Mouse (Mus musculus): Measurements from ENCODE around the gene Itsn1.

Gene Itsn1

DNA sequence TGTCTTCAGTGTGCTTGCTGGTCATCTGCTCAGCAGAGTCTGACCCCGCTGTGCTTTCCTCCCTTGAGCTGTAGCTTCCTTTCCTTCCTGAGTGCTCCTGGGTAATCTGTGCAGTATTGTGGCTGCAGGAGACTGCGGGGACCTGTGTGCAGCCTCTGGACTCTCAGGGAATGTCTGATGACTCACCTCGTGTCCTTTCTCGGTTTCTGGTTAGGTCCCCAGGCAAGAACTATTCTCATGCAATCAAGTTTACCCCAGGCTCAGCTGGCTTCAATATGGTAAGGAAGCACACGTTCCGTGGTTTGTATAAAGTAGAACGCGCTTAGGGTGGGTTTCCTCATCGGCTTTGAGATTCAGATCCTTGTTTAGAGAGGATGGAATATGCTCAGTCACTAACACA lies 82.8 kb downstream of the Itsn1 start:
- no peak for DNase-seq (ENCODE audit: low spot score)

DNA sequence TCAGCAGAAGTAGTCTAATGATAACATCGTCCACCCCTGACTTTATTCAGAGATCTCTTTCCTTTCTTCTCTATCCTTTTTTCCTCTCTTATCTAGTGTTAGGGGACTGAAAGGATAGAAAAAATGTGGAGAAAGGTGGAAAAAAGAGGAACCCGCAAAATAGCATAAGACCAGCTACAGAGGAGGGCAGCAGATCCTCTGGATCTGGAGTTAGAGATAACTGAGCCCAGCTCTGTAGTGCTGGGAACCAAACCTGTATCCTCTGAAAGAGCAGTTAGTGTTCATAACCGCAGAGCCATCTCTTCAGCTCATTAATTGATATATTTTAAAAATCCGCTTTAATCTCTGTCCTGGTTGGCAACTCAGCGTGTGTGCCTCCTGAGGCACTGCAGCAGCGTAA lies 84.5 kb downstream of the Itsn1 start:
- DNase-seq (ENCODE audit: low spot score) = no peak

DNA sequence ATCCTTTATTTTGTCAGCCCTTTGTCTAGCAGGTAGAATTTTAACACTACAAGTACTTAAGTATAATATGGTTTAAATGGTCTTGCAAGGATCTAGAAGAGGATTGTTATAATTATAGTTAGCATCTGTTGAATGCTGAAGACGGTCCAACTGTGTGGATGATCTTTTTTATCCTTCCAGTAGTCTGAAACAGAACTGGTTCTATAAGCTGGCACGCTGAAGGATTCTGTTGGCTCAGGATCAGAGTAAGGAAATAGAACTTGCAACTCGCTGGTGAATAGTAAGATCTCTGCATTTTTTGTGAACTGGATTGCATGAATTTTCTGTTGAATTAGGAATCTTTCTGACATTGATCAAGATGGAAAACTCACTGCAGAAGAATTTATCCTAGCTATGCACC lies 86.0 kb downstream of the Itsn1 start:
- no peak for DNase-seq (ENCODE audit: low spot score)

DNA sequence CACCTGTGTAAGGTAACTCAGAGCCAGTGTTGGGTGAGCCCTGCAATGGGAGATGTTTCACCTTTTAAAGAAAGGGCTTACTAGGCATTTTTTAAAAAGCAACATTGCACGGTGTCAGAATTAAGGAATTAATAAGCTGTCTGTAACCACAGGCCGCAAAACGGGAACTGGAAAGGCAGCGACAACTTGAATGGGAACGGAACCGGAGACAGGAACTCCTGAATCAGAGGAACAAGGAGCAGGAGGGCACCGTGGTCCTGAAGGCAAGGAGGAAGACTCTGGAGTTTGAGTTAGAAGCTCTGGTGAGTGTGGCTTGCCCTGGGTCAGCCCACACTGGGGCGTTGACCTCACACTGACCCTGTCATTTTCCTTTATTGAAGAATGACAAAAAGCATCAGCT lies 91.2 kb downstream of the Itsn1 start:
- no peak for DNase-seq (ENCODE audit: low spot score)

DNA sequence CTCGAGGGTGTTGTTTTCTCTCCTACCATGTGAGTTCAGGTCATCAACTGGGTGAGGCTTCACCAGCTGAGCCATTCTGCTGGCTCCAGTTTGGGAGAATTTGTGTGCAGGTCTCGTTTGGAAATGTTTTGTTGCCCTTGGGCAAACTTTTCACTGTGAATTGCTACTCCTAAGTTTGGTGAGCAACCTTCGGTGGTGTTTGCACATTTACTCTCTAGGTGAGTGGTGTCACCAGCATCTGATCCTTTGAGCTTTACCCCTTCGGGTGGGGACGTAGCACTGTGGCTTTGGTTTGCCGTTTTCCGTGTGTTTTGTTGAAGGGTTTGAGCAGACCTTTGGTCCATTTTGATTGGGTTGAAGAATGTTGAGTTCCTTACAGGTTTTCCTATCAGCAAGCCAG lies 93.2 kb downstream of the Itsn1 start:
- DNase-seq (ENCODE audit: low spot score) = no peak

DNA sequence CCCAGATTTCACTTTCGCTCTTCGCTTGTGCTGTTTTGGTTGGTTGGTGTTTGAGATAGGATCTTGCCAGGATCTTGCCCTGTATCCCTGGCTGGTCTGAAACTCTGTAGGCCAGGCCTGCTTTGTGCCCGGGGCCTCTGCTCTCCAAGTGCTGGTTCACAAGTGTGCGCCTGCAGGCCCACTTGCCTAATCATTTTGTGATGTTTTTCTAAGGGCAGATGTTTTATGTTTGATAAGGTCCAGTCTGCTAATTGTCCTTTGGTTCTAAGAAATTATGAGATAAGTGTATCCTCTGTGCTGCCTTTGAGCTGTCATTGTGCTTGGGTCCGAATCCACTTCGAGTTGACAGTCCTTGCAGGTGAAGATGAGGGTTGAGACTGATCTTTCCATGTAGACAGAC lies 93.7 kb downstream of the Itsn1 start:
- peak; percentile 80 for DNase-seq (ENCODE audit: low spot score)

DNA sequence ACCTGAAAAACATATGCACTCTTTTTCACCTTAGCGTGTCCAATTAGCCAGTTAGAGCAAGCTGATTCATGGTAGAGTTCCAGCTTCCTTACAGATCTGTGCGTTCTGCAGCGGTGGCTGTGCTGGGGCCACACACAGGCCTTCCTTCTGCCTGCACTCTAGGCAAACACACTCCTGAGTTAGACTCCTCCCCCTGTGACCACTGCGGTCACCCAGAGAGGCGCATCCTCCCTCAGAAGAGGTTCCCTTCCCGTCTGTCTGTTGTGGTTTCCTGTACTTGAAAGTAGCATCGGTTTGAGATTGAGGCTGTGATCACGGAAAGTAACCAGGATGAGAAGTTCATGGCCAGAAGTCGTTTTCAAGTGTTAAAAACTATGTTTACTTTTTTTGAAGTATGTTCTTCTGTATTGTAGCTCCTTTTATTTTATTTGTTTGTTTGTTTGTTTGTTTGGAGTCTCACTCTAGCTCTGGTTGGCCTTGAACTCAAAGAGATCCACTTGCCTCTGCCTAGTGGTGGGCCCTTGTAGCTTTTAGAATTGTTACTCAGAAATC lies 96.8 kb downstream of the Itsn1 start:
- no peak for DNase-seq (ENCODE audit: low spot score)

DNA sequence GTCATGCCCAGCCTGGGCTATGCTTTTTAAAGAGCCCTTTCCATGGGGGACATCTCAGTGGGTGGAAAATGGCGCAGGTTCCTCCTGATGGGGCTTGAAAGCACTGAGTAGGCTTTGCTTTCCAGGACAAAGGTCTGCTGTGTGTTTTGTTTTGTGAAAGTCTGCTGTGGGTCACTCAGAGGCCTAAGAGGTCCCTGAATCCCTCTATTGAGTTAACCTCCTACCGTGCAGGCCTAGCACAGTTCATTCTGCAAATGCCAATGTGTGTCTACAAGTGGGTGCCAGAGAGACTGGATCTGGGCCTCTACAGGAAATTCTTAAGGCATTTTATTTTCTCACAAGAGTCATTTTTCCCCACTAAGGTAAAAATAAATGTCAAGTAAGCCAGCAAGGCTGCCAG lies 97.8 kb downstream of the Itsn1 start:
- no peak for DNase-seq (ENCODE audit: low spot score)

DNA sequence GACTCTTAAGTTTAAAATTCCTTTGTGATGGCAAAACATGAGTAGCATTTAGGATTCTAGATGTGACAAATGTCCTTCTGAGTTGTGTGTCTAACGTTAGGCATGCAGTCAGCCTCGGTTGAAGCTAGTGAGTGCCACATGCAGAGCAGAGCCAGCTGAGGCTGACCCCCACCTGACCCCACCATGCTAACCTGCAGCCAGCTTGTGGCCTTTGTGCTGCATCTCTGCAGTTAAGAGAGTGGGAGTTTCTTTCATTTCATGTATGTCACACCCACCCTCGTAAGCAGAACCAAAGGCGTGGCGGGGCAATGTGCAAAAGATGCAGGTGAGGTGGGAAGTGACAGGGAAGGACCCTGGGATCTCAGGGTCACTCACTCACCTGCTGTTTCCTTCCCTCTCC lies 98.4 kb downstream of the Itsn1 start:
- DNase-seq (ENCODE audit: low spot score) = no peak

DNA sequence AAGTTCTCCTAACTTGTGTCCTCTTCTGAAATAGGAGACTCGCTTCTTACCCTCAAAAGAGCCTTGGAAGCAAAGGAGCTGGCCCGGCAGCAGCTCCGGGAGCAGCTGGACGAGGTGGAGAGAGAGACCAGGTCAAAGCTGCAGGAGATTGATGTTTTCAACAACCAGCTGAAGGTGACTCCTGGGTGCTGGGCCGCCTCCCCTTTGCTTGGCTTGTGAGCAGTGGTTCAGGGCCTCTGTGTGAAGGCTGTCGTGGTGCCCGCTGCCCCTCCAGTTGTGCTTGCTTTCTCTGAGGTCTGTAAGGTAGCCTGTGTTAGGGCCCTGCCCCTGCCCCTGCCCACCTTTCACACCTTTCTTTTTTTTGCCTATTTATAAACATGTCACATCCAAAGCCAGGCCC lies 99.1 kb downstream of the Itsn1 start:
- no peak for DNase-seq (ENCODE audit: low spot score)

DNA sequence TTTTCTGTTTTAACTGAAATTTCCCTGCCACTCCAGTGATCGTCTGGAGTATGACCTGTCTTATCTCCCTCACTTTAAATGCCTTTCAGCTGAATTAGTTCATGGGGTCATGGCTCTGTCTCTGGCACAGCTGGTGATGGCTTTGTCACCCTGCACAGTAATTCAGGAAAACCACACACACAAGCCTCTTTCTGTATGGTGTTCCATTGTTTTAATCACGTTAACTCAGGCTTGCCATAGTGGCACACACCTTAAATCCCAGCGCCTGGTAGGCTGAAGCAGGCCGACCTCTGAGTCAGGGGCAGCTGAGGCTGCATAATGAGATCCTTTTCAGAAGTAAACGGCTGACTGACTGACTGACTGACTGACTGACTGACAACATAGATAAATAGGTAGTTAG lies 99.5 kb downstream of the Itsn1 start:
- DNase-seq (ENCODE audit: low spot score) = no peak

DNA sequence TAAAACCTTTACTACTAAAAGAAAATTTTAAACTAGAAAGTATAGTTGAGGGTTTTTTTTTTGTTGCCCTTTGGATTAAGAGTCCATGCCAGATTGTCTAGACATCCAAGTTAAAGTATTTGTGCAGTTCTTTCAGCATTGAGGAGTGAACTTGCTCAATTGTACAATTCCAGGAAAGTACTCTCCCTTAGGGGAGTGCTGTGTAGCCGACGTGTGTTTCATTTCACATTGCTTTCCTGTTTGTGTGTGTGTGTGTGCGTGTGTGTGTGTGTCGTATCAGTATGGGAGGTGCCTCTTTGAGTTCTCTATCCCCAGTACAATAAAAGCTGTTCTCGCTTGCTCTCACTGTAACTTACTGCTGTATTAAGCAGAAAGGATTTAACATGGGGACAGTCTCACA lies 100.0 kb downstream of the Itsn1 start:
- no peak for DNase-seq (ENCODE audit: low spot score)

DNA sequence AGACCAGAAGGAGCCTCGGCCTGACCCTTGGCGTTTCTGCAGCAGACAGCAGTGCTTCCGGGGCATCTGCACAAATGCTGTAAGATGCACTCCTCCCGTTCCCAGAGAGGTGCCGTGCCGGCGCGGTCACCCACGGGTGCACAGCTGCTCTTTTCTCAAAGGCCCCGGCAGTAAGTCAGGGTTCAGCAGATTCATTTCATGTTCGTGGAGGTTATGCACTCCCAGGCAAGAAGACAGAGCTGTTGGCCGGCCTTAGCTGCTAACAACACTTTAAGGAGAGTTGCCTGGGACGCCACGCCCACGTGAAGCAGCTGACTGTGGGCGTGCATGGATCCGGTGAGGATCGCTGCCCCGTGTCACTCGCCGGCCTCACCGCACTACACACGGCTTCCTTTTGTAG lies 101.2 kb downstream of the Itsn1 start:
- no peak for DNase-seq (ENCODE audit: low spot score)

DNA sequence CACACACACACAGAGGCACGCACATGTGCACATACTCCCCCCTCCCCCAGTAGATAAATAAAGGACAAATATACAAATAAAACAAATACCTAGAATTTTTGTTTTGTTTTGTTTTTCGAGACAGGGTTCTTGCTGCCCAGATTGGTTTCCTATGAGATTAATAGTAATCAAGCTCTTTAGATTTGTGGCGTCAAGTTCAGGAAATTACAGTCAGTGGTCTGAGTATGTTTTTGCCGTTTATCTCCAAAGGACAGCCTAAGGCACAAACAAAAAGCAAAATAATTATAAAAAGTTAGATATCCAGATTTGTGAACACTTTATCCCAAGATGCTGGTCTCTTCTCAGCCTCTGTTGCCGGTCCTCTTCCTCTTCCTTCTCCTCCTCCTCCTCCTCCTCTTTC lies 104.0 kb downstream of the Itsn1 start:
- no peak for DNase-seq (ENCODE audit: low spot score)

DNA sequence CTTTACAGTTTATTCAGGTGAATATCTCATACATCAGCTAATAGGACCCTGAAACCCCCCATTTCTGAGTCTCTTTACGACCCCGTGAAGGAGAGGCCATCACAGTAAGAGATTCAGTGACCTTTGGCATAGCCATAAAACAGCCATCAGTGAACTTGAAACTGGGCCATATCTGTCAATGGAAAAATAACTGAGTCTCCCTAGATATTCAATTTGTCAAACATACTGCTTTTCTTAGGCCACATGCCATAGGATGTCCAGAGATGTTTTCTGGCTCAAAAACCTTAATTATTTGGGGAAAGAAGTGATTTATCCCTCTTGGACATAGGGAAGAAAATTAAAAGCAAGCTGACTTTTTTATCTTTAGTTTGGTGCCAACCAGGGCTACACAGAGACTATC lies 104.5 kb downstream of the Itsn1 start:
- DNase-seq (ENCODE audit: low spot score) = no peak

DNA sequence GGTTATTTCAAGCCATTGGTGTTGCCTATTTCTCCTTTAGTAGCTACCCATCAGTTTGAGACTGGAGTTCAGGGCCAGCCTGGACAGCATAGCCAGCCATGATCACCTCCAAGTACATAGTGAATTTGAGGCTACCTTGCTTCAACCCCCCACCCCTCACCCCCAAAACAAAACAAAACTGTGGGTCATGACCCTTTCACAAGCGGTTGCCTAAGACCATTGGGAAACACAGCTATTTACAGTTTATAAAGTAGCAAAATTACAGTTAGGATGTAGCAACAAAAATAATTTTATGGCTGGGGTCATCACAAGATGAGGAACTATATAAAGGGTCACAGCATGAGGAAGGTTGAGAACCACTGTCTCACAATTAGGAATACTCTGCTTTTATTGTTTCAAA lies 104.9 kb downstream of the Itsn1 start:
- no peak for DNase-seq (ENCODE audit: low spot score)

DNA sequence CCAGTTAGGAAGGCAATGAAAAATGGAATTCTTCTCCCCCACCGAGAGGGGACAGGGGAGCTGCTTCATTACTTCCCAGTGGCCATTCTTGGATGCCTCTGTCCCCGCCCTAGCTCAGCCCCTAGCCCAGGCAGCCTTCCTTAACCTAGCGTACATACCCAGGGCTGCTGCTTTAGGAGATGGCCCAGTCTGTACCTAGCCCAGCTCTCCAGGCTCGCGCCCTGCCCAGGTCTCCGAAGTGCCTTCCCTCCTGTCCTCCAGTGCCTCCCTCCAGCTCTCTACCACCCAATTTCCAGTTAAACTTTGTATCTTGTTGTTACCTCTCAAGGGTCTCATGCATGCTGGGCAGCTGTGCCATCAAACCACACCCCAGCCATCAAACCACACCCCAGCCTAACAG lies 106.7 kb downstream of the Itsn1 start:
- DNase-seq (ENCODE audit: low spot score) = no peak

DNA sequence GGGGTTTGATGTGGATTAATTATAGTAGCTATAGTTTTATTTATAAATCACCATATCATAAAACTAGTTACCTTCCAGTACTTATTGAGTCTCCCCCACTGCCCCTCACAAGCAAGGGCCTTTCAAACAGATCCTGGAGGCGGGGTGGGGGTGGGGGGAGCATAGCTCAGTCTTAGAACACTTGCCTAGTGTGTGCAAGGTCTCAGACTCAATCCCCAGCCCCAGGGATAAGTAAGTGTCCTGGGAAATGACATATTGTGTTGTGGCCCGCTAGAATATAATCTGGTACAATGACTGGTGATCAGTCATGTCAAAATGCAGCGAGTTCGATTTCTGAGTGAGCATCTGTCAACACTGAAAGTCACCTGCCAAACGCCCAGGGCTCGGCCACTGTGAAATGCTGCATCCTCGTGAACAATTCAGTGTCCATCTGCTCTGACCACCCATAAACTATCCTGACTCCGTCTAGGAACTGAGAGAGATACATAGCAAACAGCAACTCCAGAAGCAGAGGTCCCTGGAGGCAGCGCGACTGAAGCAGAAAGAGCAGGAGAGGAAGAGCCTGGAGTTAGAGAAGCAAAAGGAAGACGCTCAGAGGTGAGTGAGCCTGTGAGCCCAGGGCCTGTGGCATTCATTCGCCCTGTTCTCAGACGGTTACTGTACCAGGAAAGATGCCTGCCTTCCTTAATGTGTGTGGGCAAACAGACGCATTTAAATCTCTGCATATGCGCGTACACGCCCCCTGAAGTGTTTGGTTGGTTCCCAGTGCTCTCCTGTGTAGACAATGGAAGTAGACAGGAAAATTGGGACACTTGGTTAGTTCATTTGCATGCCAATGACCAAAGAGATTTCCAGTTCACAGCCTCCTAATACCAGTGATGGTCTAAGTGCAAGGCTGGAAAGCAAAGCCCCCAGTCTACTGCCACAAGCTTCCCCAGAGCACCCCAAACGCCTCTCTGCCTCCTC lies 107.8 kb downstream of the Itsn1 start:
- DNase-seq (ENCODE audit: low spot score) = no peak

DNA sequence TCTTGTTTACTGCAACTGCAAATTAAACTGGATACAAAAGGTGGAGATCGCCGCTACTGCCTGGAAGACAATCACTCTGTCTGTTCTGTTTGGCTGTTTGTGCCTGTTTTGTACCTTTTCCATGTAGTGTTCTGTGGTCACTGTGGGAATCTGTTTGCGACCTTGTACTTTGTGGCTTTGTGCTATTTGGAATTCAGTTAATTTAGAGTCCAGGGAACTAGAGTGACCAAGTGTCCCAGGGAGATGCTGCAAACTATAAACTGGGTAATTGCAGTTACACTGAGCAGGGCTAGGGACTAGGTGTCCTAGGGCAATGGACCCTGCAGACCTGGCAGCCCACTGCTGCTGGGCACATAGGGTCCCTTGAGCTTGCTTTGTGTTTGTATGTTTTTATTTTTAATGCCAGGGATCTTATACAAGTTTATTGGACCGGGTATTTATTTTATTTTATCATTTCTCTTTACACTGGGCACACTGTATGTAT lies 108.5 kb downstream of the Itsn1 start:
- no peak for DNase-seq (ENCODE audit: low spot score)

DNA sequence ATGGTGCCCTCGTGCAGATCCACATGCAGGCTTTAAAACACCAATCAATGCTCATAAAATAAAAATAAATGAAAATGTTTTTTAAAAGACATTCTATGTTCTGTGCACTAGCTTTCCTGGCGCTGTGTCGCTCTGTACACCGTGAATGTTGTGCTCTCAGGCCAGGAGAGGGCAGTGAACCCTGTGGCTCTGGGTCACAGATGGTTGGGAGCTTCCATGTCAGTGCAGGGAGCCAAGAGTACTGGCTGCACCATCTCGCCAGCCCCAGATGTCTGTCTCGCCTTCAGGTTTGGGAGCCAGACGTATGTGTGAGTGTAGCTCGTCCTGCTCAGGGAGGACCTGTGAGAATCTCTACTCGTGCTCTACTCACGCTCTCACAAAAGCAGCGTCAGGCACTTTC lies 109.7 kb downstream of the Itsn1 start:
- DNase-seq (ENCODE audit: low spot score) = no peak

DNA sequence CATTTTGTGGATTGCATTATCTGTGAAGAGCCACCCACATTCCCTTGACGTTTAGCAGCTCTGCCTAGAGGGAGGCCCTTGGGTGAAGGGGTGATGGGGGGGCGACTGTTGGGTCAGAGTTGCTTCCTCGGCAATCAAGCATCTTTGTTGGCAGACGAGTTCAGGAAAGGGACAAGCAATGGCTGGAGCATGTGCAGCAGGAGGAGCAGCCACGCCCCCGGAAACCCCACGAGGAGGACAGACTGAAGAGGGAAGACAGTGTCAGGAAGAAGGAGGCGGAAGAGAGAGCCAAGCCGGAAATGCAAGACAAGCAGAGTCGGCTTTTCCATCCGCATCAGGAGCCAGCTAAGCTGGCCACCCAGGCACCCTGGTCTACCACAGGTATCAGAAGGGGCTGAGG lies 110.4 kb downstream of the Itsn1 start:
- no peak for DNase-seq (ENCODE audit: low spot score)

DNA sequence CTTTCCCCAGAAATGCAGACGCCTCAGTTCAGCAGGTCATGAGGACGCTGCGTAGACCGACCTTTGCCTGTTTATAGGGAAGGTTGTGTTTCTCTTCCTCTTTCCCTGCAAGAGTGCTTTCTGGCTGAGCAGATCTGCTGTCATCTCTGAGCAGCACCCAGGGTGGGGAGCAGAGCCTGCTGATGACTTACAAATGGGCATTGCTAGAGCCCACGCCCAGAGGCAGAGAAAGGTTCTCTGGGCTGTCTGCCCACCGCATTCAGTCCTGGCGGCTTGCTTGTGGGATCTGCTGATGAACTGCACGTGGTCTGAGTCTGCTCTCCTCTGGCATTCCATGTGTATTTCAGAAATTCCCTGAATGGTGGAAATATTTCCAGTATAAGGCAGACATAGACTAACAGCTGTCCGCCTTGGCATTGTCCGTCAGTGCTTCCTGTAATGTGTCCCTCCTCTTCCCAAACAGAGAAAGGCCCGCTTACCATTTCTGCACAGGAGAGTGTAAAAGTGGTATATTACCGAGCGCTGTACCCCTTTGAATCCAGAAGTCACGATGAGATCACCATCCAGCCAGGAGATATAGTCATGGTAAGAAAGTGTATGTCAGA lies 112.0 kb downstream of the Itsn1 start:
- DNase-seq (ENCODE audit: low spot score) = no peak

DNA sequence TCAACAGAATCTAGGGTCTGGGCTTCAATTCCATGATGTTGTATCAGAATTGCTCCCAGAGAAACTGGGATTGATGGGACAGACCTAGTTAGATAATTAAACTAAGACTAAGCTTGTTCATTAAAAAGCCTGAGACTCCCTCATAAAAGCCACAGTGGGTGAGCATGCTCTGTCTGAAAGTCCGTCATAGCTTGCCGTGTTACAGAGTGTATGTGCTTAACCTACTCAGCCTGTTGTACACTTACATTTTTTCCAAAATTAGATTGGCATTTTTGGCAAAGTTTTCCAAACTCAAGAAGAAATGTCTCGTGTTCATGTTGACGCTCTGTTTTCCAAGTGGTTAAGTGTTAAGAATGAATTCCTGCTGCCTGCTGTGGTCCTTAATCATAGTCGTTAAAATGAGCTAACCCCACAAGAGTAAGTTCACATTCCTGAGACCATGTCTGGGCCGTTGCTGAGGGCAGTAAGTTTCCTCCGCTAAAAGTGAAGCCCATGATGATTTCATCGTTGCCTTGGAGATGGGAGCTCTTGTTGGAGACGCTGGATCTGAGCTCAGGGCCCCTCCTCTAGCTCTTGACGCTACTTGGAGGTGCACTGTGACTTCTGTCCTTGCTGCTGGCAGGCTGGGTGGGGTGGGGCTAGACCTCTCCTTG lies 117.1 kb downstream of the Itsn1 start:
- DNase-seq (ENCODE audit: low spot score) = no peak

Measured in c-Kit-positive CD71-positive TER-119-positive erythroid progenitor cells, embryonic 14.5 days (primary cell).